Comparison of ENCODE assay signal across 21 mouse cellular contexts in the genomic region with DNA sequence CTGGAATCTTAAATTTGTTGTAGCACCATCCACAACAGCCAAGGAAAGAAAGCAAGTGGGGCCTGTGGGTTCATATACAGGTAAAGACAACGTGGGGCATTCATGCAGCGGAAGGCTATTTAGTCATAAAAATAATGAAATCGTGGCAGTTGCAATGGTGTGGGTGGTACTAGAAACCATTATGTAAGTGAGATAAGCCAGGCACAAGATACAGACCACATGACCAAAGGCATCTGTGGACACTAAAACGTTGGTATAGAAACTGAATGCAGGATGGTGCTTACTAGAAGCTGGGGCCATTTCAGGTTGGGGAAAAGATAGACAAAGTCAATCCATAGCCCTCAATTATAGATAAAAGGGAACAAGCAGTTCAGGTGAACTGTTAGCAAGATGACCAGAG.
"Had no signal": no experiment of that assay in that cellular context is flagged by ENCODE, and none has a peak within 500 bp of the region (broad histone marks: within the 10 kb centered on the region; RNA-seq: fewer than 3 reads in every experiment).

No protein-coding gene starts in this region.

- H3K36me3 ChIP-seq: heart, embryonic 10.5 days; heart, embryonic 12.5 days; hindbrain, embryonic 10.5 days; hindbrain, embryonic 12.5 days; intestine, embryonic 15.5 days; limb, embryonic 13.5 days had no signal

- H3K27me3 ChIP-seq: heart, embryonic 12.5 days; hindbrain, embryonic 12.5 days; intestine, embryonic 15.5 days; limb, embryonic 13.5 days had no signal

- DNase-seq: forebrain, postnatal 0 days; gastrocnemius, postnatal 14 days; gastrocnemius, postnatal 36 days; heart, adult 18-20 months; heart, postnatal 10 days; heart, postnatal 4 days; kidney, adult 18-20 months; kidney, adult 8-10 months; kidney, postnatal 10 days; kidney, postnatal 25 days; kidney, postnatal 4 days; left cerebral cortex, postnatal 4 days had no signal

- ATAC-seq: forebrain, postnatal 0 days; hindbrain, embryonic 16.5 days; inflammation-experienced regulatory T-cells, adult 6 months; intestine, embryonic 15.5 days; intestine, postnatal 0 days had no signal
